Mouse (Mus musculus) thymus, postnatal 14 days (tissue): ENCODE results near the gene Rab9b.

Experiments used
- DNase-seq: peaks from one replicate; pipeline ENCODE4 v3.0.0; 2021

The Rab9b gene

DNA sequence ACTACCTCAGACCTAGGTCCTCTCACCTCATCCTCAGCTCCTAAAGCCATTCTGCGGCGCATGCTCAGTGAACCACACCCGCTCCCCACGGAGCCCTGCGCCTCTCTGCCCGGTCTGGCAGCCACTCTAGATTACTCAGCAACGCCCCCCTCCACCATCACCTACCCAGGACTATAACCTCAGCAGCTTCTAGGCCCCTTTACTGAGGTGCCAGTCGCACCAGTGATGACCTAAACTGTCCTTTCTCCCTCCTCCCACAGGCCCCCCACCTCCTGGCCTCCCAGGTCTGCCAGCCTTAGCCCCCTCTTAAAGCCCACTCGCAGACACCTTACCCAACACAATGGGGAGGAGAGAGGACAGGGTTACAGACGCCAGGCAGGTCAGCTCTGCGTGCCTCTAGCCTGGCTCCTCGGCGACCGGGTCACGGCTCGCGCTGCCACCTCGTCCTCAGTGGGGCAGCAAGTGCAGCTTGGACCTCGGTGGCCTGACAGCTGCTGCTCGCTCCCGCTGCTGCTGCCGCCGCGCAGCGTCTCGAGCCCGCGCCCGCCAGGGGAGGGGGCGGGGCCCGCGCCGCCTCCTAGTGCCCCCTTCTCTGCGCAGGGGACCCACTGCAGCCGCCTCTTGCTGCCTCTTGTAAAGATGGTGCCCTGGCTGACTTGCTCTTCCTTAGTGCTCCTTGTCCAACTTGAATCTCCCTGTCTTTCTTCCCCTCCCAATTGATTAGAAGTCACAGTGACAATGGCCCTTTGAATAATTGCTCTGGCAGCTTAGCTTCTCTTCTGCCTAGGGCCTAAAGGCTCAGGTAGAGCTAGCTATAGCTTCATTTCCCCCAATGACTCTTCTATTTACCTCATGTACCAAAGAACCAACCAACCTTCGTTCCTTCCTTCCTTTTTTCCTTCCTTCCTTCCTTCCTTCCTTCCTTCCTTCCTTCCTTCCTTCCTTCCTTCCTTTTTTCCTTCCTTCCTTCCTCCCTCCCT, at the start of gene Rab9b:
TSS of gene Rab9b (minus strand) at position 695 of the 980 bp plus-strand sequence.
- peak; percentile 3 for DNase-seq

DNA sequence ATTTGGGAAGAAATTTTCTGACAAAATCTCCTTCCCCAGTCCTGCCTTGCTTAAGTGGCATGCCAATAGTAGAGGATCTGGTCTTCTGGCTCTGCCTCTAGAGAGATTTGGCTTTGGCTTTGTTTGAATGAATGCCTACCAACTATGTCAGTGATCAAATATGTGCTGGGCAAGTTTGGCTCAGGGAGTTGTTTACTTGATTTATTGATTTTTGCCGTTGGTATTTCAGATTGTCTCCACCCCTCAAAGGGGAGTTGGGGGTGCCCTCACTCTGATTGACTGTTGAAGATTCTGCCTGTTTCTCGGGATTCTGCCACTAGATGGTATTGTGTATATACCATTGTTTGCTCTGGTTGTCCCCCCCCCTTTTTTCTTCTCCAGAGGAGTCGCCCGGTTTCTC, 35.8 kb upstream of the Rab9b start:
- DNase-seq = no peak

DNA sequence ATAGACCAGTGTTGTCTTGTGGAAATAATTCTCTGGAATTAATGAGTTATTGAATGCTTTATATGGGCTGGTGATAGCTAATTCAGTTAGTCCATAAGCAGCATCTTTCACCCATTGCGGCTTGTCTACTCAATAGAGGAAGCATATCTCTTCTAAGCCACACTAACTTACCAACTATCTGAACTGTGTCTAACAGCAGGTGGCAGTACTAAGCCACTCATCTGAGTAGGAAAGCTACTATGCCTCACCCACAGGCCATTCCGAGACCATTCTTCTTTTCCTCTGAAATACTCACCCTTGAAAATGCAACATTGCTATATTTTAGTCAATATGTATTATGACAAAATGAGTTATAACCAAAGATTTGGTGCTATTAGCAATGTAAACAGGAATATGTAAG, 27.2 kb upstream of the Rab9b start:
- peak; percentile 2 for DNase-seq

DNA sequence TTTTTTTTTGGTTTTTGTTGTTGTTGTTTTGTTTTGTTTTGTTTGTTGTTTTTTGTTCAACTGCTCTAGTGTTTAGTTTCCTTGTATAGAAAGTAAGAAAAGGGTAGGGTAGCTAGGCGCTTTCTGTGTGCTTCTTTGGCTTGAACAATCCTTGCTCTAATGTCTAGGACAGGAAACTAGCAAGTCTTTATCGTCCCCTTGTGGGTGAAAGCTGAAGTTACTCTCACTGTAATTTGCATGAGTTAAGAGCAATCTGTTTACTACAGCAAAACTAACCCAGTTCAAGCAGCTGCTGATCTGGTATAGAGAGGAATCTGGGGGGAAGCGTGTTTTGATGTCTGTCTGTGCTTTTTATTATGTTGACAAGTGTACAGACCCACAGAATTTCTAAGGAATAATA, 18.3 kb downstream of the Rab9b start:
- DNase-seq = peak; percentile 2

DNA sequence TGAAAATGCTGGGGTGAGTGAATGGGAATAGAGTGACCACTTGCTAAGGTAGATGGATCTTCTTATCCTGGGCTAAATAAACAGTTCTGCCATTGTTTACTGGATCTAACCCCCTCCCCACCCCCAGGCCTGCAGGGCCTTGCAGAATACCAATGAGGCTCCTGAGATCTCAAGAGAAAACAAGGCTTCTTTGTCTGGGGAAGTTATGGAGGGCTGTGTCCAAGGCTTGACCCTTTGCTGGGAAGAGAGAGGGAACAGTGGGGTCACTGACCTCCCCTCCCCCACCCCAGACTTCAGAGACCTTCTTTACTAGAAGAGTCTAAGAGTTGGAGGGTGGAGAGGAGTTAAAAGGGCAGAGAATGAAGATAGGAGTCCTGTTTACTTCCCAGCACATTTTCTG, 39.9 kb downstream of the Rab9b start:
- DNase-seq = no peak

DNA sequence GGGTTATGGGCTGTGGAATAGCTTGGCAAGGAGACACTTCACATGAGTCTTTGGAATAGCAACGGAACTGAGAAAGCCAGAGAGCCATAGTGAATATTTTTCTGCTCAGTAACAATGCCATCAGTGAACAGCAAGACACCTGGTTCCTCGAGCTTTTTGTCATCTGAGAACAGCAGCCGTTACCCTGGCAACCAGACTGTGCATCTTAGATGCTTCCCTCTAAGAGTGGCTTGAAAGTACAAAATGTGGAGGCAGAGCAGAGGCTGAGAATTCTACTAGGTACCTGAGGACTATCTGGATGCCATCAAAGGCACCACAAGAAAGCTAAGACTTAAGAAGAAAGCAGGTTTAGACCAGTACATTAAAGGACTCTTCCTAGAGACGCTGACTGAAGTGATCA, 43.5 kb downstream of the Rab9b start:
- no peak for DNase-seq

DNA sequence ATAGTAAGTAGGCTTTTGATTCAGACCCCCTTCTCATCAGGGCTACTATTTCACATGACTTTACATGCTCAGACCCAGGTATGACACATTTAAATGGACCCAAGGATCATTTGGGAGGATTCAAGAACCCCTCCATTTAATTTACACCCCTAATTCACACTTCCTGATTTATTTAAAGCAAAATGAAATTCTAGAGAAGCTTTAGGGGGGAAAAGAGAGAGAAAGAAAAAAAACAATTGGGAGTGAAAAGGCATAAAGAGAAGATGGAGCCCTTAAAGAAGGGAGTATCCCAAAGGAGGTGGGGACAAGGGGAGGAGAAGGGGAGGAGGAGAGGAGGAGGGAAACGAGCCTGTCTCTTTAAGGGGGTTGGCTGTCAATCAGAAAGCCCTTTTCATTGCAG, 46.2 kb downstream of the Rab9b start, which contains the start of gene Plp1:
TSS of gene Plp1 (plus strand) at position 301 of the 400 bp plus-strand sequence.
- DNase-seq = no peak

DNA sequence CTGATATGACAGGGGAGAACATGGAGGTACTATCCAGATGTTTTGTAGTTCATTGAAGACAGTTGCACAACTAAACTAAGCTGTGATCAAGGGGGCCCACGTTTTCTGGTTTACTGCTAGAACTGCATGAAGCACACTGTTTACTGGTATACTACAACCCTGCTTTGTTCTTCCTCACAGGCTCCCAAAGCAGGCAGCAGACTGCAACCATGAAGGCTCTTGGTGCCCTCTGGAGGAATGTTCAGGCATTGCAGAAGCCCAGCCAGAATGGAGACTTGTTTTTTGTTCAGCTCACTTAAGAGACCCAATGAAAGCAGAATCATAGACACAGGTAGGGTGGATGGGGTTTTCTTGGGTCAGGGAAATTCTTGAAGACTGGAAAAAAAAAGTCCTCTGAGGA, 48.3 kb downstream of the Rab9b start:
- peak; percentile 67 for DNase-seq

DNA sequence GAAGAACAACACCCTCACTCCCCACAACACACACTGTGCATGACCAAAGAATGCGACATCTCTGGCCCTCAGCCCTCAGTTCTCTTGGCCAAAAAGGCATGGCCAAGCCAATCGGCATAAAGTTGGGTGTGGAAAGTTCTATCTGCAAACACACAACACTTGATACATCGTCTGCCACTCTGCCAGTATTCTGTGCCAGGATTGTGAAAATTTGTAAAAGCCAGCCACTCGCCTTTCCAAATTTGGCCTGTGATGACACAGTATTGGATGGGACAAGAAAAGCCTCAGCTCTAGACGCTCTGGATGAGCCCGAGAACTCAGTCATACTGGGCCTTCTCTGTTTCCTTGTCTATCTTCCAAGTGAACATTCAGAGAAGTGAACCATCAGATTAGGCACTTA, 48.8 kb downstream of the Rab9b start:
- no peak for DNase-seq
